Comparison of ENCODE assay signal across 8 mouse cellular contexts in genomic region chr13:23747081-23747891, GRCm38 (mm10). TPM values are rescaled to one million over a fixed set of nuclear protein-coding genes. Genes with fewer than 3 reads are reported as not detected.
DNase-seq lines count a peak whose midpoint lies in the region; ATAC-seq lines count a peak whose summit lies in the region.

No protein-coding gene starts in this region.

- H3K27me3 ChIP-seq in lung, embryonic 16.5 days (ENCODE audit: control insufficient read depth, insufficient read depth, low read depth, low read length) = no peaks in the 10 kb centered on the region
- no peaks in the 10 kb centered on the region for H3K27me3 ChIP-seq in intestine, embryonic 14.5 days (replicated peaks; ENCODE audit: control insufficient read depth, insufficient read depth, low read length)

- H3K27ac ChIP-seq in lung, embryonic 16.5 days (ENCODE audit: low read length) = peak overlapping the region; percentile 99
- peak overlapping the region; percentile 100 for H3K27ac ChIP-seq in intestine, embryonic 14.5 days (ENCODE audit: low read depth)

- no peaks in the 10 kb centered on the region for H3K36me3 ChIP-seq in lung, embryonic 16.5 days (ENCODE audit: control insufficient read depth, insufficient read depth, low read length)
- H3K36me3 ChIP-seq in intestine, embryonic 14.5 days (ENCODE audit: control insufficient read depth, insufficient read depth, low read length) = no peaks in the 10 kb centered on the region

- peak overlapping the region; percentile 52 for H3K4me2 ChIP-seq in lung, embryonic 16.5 days (ENCODE audit: low read depth, low read length)
- H3K4me2 ChIP-seq in intestine, embryonic 14.5 days (ENCODE audit: low read length) = peak overlapping the region; percentile 92

- peak overlapping the region; percentile 67 for H3K9ac ChIP-seq in lung, embryonic 16.5 days (ENCODE audit: low read length)
- H3K9ac ChIP-seq in intestine, embryonic 14.5 days (ENCODE audit: low read length) = peak overlapping the region; percentile 89

- no peaks in the 10 kb centered on the region for H3K9me3 ChIP-seq in lung, embryonic 16.5 days (ENCODE audit: control insufficient read depth, low read length)
- no peaks in the 10 kb centered on the region for H3K9me3 ChIP-seq in intestine, embryonic 14.5 days (ENCODE audit: control insufficient read depth, low read length)

- H3K4me3 ChIP-seq in lung, embryonic 16.5 days (ENCODE audit: low read length) = peak overlapping the region; percentile 52
- peak overlapping the region; percentile 44 for H3K4me3 ChIP-seq in intestine, embryonic 14.5 days (ENCODE audit: low read depth, low read length)

- peaks cover 13% of the 10 kb centered on the region for H3K4me1 ChIP-seq in lung, embryonic 16.5 days (replicated peaks; ENCODE audit: control insufficient read depth, insufficient read depth, low read length)
- peaks cover 22% of the 10 kb centered on the region for H3K4me1 ChIP-seq in intestine, embryonic 14.5 days (replicated peaks; ENCODE audit: control insufficient read depth, insufficient read depth, low read length)

- ATAC-seq in lung, embryonic 16.5 days (ENCODE audit: low read depth) = peak; percentile 4; the same call in 1 of the 2 replicates
- no peak for ATAC-seq in intestine, embryonic 14.5 days (replicated peaks; ENCODE audit: low FRiP score, low TSS enrichment, low read depth)

- WGBS in lung, embryonic 16.5 days = 3% methylated on average over 10 of the region's 13 CpGs
- 6% methylated on average over 10 of the region's 13 CpGs for WGBS in intestine, embryonic 14.5 days

- no peak for DNase-seq in lung, postnatal 14 days
- DNase-seq in embryo, embryonic 11 days = peak; percentile 60
- peak; percentile 70 for DNase-seq in intestine, embryonic 14.5 days (ENCODE audit: low spot score)
- peak; percentile 47 for DNase-seq in naive thymus-derived CD4-positive, alpha-beta T cell, adult 2 months (ENCODE audit: low read depth)
- DNase-seq in adrenal gland, adult 8-10 months = no peak
- DNase-seq in urinary bladder, postnatal 14 days (ENCODE audit: low spot score) = no peak
- no peak for DNase-seq in lung, postnatal 10 days

RNA-seq across cellular contexts. Expression of gene Hist1h2bb, which starts 0.8 kb away (rescaled TPM):
- polyA plus RNA-seq in lung, embryonic 16.5 days (2015; fragmentation: Nextera tagmentation; extraction: Ambion mirVana) = 4.0 and 4.9 TPM in 2 replicates
- polyA plus RNA-seq in intestine, embryonic 14.5 days (2014; fragmentation: Nextera tagmentation; extraction: Ambion mirVana) = 2.5 and 5.0 TPM in 2 replicates
- 10 to 100 TPM; 14.8 to 24.3 (median 20.0) TPM for total RNA-seq in adrenal gland, adult 8-10 months (2022)

RNA-seq across cellular contexts. Expression of gene Hist1h3c, which starts 1.9 kb away (rescaled TPM):
- polyA plus RNA-seq in lung, embryonic 16.5 days (2015; fragmentation: Nextera tagmentation; extraction: Ambion mirVana) = 5.9 and 9.7 TPM in 2 replicates
- 6.9 and 7.9 TPM in 2 replicates for polyA plus RNA-seq in intestine, embryonic 14.5 days (2014; fragmentation: Nextera tagmentation; extraction: Ambion mirVana)
- total RNA-seq in adrenal gland, adult 8-10 months (2022) = 10 to 100 TPM in 1 of 4 experiments, 1 to 10 TPM in 3; 4.3 to 10.9 (median 7.4) TPM

RNA-seq across cellular contexts. Expression of gene Hist1h2ab, which starts 3.6 kb away (rescaled TPM):
- polyA plus RNA-seq in lung, embryonic 16.5 days (2015; fragmentation: Nextera tagmentation; extraction: Ambion mirVana) = 33.4 and 44.6 TPM in 2 replicates
- 49.6 and 49.8 TPM in 2 replicates for polyA plus RNA-seq in intestine, embryonic 14.5 days (2014; fragmentation: Nextera tagmentation; extraction: Ambion mirVana)
- total RNA-seq in adrenal gland, adult 8-10 months (2022) = 10 to 100 TPM; 24.0 to 37.5 (median 29.3) TPM

RNA-seq across cellular contexts. Expression of gene Hist1h3b, which starts 4.8 kb away (rescaled TPM):
- polyA plus RNA-seq in lung, embryonic 16.5 days (2015; fragmentation: Nextera tagmentation; extraction: Ambion mirVana) = 13.3 and 14.0 TPM in 2 replicates
- 13.9 and 15.5 TPM in 2 replicates for polyA plus RNA-seq in intestine, embryonic 14.5 days (2014; fragmentation: Nextera tagmentation; extraction: Ambion mirVana)
- 10 to 100 TPM; 18.1 to 29.8 (median 26.6) TPM for total RNA-seq in adrenal gland, adult 8-10 months (2022)

RNA-seq across cellular contexts. Expression of gene Hist1h1c, which starts 8.7 kb away (rescaled TPM):
- polyA plus RNA-seq in lung, embryonic 16.5 days (2015; fragmentation: Nextera tagmentation; extraction: Ambion mirVana) = 36.9 and 37.8 TPM in 2 replicates
- 24.4 and 30.8 TPM in 2 replicates for polyA plus RNA-seq in intestine, embryonic 14.5 days (2014; fragmentation: Nextera tagmentation; extraction: Ambion mirVana)
- total RNA-seq in adrenal gland, adult 8-10 months (2022) = 100 to 1,000 TPM; 212 to 290 (median 255) TPM

Comparison
In these comparisons a context has a peak if more than half of its experiments do, and no peak if none do; other contexts are left out.
1. DNase-seq: peak in embryo, embryonic 11 days (single experiment), intestine, embryonic 14.5 days (single experiment) and naive thymus-derived CD4-positive, alpha-beta T cell, adult 2 months (single experiment); none in lung, postnatal 14 days (single experiment), adrenal gland, adult 8-10 months (single experiment), urinary bladder, postnatal 14 days (single experiment) and lung, postnatal 10 days (single experiment).